Mouse (Mus musculus) small intestine, adult 2 months (tissue): ENCODE measurements around the gene Olfr77. TPM values are rescaled to one million over a fixed set of nuclear protein-coding genes. Genes with fewer than 3 reads are reported as not detected.

Experiments used
- H3K27ac ChIP-seq: fragments of 200-500 bp; 2 replicates; pipeline ENCODE4 v1.5.1; 2012; ENCODE audit warnings: low read depth, low read length, control low read depth, inconsistent platforms; ENCODE audit not compliant: insufficient read depth
- H3K27me3 ChIP-seq: fragments of 200-500 bp; 2 replicates; pipeline ENCODE4 v1.6.1; 2012; ENCODE audit warnings: mild to moderate bottlenecking, moderate library complexity, low read length, inconsistent platforms; ENCODE audit not compliant: control insufficient read depth, insufficient read depth
- H3K36me3 ChIP-seq: fragments of 200-500 bp; 2 replicates; pipeline ENCODE4 v1.6.1; 2012; ENCODE audit warnings: mild to moderate bottlenecking, low read length, control low read depth, inconsistent platforms; ENCODE audit not compliant: control insufficient read depth, insufficient read depth
- H3K4me1 ChIP-seq: fragments of 200-500 bp; 2 replicates; pipeline ENCODE4 v1.6.1; 2012; ENCODE audit warnings: low read length, inconsistent platforms, mixed read lengths; ENCODE audit not compliant: control insufficient read depth, insufficient read depth, insufficient read length
- H3K4me3 ChIP-seq: fragments of 200-500 bp; 2 replicates; pipeline ENCODE4 v1.5.1; 2012; ENCODE audit warnings: low read depth, mild to moderate bottlenecking, control low read depth, inconsistent platforms, low read length, moderate library complexity
- CTCF ChIP-seq: fragments of 200-500 bp; IDR thresholded peaks from 2 replicates; pipeline ENCODE4 v1.5.1; 2012; ENCODE audit warnings: low read depth, mild to moderate bottlenecking, control low read depth, inconsistent platforms, low read length, moderate library complexity, mixed read lengths; ENCODE audit not compliant: insufficient replicate concordance, insufficient read length; ENCODE audit errors: extremely low read depth
- POLR2A ChIP-seq: fragments of 200-500 bp; IDR thresholded peaks from 2 replicates; pipeline ENCODE4 v1.6.1; 2012; ENCODE audit warnings: low read depth, mild to moderate bottlenecking, control low read depth, inconsistent platforms, low read length, moderate library complexity
- WGBS: fragments of 180-500 bp; shearing (Covaris S2); methylation state at CpG from one replicate; pipeline ENCODE4 v1.1.7; 2018; 5-methylcytosine and 5-hydroxymethylcytosine counted together
- polyA plus RNA-seq: library from polyadenylated mRNA; depleted of rRNA; stranded (reverse); fragments of >200 nt; gene quantifications from 2 replicates; pipeline ENCODE4 v1.2.3, GENCODE M21; 2012; rRNA removed

The Olfr77 gene
- polyA plus RNA-seq = not detected in 2 replicates

DNA sequence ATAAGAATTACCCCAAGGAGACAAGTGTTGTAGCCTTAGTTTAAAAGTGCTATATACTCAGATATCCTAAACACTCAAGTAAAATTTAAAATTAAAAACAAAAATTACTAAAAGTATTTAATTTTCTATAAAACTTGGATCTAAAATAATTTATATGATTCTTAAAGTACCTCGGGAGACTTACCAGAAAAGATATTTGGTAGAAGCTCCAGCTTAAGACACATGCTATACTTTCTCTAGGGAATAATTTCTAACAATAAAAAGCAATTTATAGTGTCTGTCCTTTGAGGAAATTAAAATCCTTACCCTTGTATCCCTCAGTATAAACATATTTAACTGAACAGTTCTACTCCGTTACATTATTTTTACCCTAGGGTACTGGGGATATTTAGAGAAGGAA is at the start of gene Olfr77:
Gene Olfr77, plus strand, starts transcription at position 301 of the 400 bp plus-strand sequence.
- WGBS = 83% methylated on average over 2 of the region's 2 CpGs

GRCm38 (mm10) chr9:19887904-19888303 is 28.8 kb upstream of the Olfr77 start, which contains the start of gene Olfr862:
Gene Olfr862 (minus strand): TSS chr9:19888004.
- Histone ChIP-seq H3K27me3 (no peaks in the 10 kb centered on the region), H3K27ac (no peak within 1 kb of the TSS), H3K36me3 (no peaks in the 10 kb centered on the region), H3K4me3 (no peak within 1 kb of the TSS), H3K4me1 (no peaks in the 10 kb centered on the region)
- TF ChIP-seq CTCF = no peak
- no peak for TF ChIP-seq POLR2A

More for the DNA sequence above, at the start of gene Olfr77:
- Histone ChIP-seq H3K27ac (no peak within 1 kb of the TSS), H3K4me1 (no peaks in the 10 kb centered on the region), H3K36me3 (no peaks in the 10 kb centered on the region), H3K27me3 (no peaks in the 10 kb centered on the region), H3K4me3 (no peak within 1 kb of the TSS)
- TF ChIP-seq POLR2A (no peak), CTCF (no peak)

DNA sequence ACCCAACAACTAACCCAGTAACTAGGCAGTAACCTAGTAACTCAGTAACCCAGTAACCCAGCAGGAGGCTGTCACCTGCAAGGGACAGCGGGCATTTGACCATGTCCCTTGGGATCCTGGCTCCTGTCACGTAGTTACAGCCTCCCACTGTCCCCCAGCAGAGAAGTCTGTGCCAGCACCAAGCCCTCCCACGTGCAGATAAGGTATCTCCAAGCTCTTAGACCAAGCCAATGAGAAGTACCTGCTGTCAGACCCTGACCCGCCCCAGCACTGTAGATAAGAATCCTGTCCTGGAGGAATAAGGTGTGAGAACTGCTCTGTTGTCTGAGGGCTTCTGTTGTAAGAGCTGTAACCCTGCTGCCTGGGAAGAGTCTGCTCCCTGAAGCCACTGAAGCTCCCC is 5.5 kb upstream of the Olfr77 start:
- TF ChIP-seq CTCF (no peak), POLR2A (no peak)
- Histone ChIP-seq H3K27me3 (no peaks in the 10 kb centered on the region), H3K27ac (no peak overlapping the region), H3K36me3 (no peaks in the 10 kb centered on the region), H3K4me3 (no peak overlapping the region), H3K4me1 (no peaks in the 10 kb centered on the region)
- WGBS = 47% methylated on average over 4 of the region's 4 CpGs

Other genes starting within 250 kb of the Olfr77 start
- not detected in 2 replicates for gene Olfr857, start 207.4 kb upstream of the Olfr77 start, polyA plus RNA-seq
- not detected in 2 replicates for gene Olfr58, start 136.6 kb upstream of the Olfr77 start, polyA plus RNA-seq
- not detected in 2 replicates for gene Olfr859, start 112.0 kb upstream of the Olfr77 start, polyA plus RNA-seq
- not detected in 2 replicates for gene Olfr860, start 67.1 kb upstream of the Olfr77 start, polyA plus RNA-seq
- not detected in 2 replicates for gene Olfr862, start 28.9 kb upstream of the Olfr77 start, polyA plus RNA-seq
- not detected in 2 replicates for gene Olfr866, start 111.2 kb downstream of the Olfr77 start, polyA plus RNA-seq
- not detected in 2 replicates for gene Olfr867, start 140.7 kb downstream of the Olfr77 start, polyA plus RNA-seq
- gene Olfr868, start 181.8 kb downstream of the Olfr77 start, polyA plus RNA-seq = not detected in 2 replicates
- not detected in 2 replicates for gene Olfr869, start 212.1 kb downstream of the Olfr77 start, polyA plus RNA-seq